Mouse (Mus musculus): Measurements from ENCODE around the gene Zeb2. TPM values are rescaled to one million over a fixed set of nuclear protein-coding genes. Genes with fewer than 3 reads are reported as not detected.

Gene Zeb2
- polyA plus RNA-seq, 1 experiment from 2014 or later: 11.2 TPM

- H3K4me3 ChIP-seq (replicated peaks): no peak overlapping the region
- no peaks in the 10 kb centered on the region for H3K9me3 ChIP-seq (replicated peaks)
- no peak overlapping the region for H3K27ac ChIP-seq (replicated peaks)
- no peak for ATAC-seq (ENCODE audit: insufficient read depth)
- no peaks in the 10 kb centered on the region for H3K27me3 ChIP-seq
- no peak overlapping the region for H3K4me2 ChIP-seq
- 75% methylated on average over 6 of the region's 6 CpGs for WGBS (ENCODE audit: insufficient replicate concordance)
- no peak overlapping the region for H3K9ac ChIP-seq
- no peaks in the 10 kb centered on the region for H3K36me3 ChIP-seq (replicated peaks)
- peaks cover 32% of the 10 kb centered on the region for H3K4me1 ChIP-seq (replicated peaks)
Observed at GRCm38 (mm10) chr2:44978038-44978437, 139.2 kb downstream of the Zeb2 start.

- Histone ChIP-seq H3K9me3 (replicated peaks) (no peaks in the 10 kb centered on the region), H3K4me2 (no peak overlapping the region), H3K27ac (replicated peaks) (no peak overlapping the region), H3K27me3 (no peaks in the 10 kb centered on the region), H3K9ac (no peak overlapping the region), H3K4me1 (replicated peaks) (peaks cover 34% of the 10 kb centered on the region), H3K4me3 (replicated peaks) (no peak overlapping the region), H3K36me3 (replicated peaks) (no peaks in the 10 kb centered on the region)
- WGBS (ENCODE audit: insufficient replicate concordance): 42% methylated on average over 2 of the region's 2 CpGs
- ATAC-seq (ENCODE audit: insufficient read depth): no peak
Observed at GRCm38 (mm10) chr2:44977556-44977955, 139.6 kb downstream of the Zeb2 start.

GRCm38 (mm10) chr2:44977051-44977450 lies 140.1 kb downstream of the Zeb2 start:
- WGBS (ENCODE audit: insufficient replicate concordance): 74% methylated on average over 3 of the region's 3 CpGs
- no peaks in the 10 kb centered on the region for H3K36me3 ChIP-seq (replicated peaks)
- H3K9me3 ChIP-seq (replicated peaks): no peaks in the 10 kb centered on the region
- no peaks in the 10 kb centered on the region for H3K27me3 ChIP-seq
- H3K4me3 ChIP-seq (replicated peaks): no peak overlapping the region
- H3K4me2 ChIP-seq: no peak overlapping the region
- H3K27ac ChIP-seq (replicated peaks): no peak overlapping the region
- no peak for ATAC-seq (ENCODE audit: insufficient read depth)
- H3K9ac ChIP-seq: no peak overlapping the region
- peaks cover 34% of the 10 kb centered on the region for H3K4me1 ChIP-seq (replicated peaks)

- no peak for ATAC-seq (ENCODE audit: insufficient read depth)
- WGBS (ENCODE audit: insufficient replicate concordance): 43% methylated on average over 4 of the region's 4 CpGs
- peaks cover 34% of the 10 kb centered on the region for H3K4me1 ChIP-seq (replicated peaks)
- H3K4me3 ChIP-seq (replicated peaks): no peak overlapping the region
- no peak overlapping the region for H3K9ac ChIP-seq
- H3K9me3 ChIP-seq (replicated peaks): no peaks in the 10 kb centered on the region
- no peak overlapping the region for H3K4me2 ChIP-seq
- H3K36me3 ChIP-seq (replicated peaks): no peaks in the 10 kb centered on the region
- no peak overlapping the region for H3K27ac ChIP-seq (replicated peaks)
- H3K27me3 ChIP-seq: no peaks in the 10 kb centered on the region
Observed at GRCm38 (mm10) chr2:44976484-44976883, 140.7 kb downstream of the Zeb2 start.

GRCm38 (mm10) chr2:44973828-44974227 lies 143.4 kb downstream of the Zeb2 start:
- peaks cover 51% of the 10 kb centered on the region for H3K4me1 ChIP-seq (replicated peaks)
- H3K9ac ChIP-seq: no peak overlapping the region
- peak overlapping the region; percentile 11; the same call in 1 of the 2 replicates for H3K4me2 ChIP-seq
- peak overlapping the region; percentile 39; the same call in 1 of the 2 replicates for H3K27ac ChIP-seq (replicated peaks)
- H3K36me3 ChIP-seq (replicated peaks): no peaks in the 10 kb centered on the region
- peak; percentile 58; the same call in 1 of the 2 replicates for ATAC-seq (ENCODE audit: insufficient read depth)
- no peaks in the 10 kb centered on the region for H3K27me3 ChIP-seq
- H3K4me3 ChIP-seq (replicated peaks): no peak overlapping the region
- no peaks in the 10 kb centered on the region for H3K9me3 ChIP-seq (replicated peaks)
- 22% methylated on average over 6 of the region's 6 CpGs for WGBS (ENCODE audit: insufficient replicate concordance)

GRCm38 (mm10) chr2:44970087-44970646 lies 147.0 kb downstream of the Zeb2 start:
- Histone ChIP-seq H3K9ac (no peak overlapping the region), H3K27me3 (no peaks in the 10 kb centered on the region), H3K36me3 (replicated peaks) (no peaks in the 10 kb centered on the region), H3K27ac (replicated peaks) (peak overlapping the region; percentile 29; the same call in 1 of the 2 replicates), H3K4me1 (replicated peaks) (peaks cover 47% of the 10 kb centered on the region), H3K4me3 (replicated peaks) (no peak overlapping the region), H3K4me2 (peak overlapping the region; percentile 29), H3K9me3 (replicated peaks) (no peaks in the 10 kb centered on the region)
- 33% methylated on average over 6 of the region's 6 CpGs for WGBS (ENCODE audit: insufficient replicate concordance)
- ATAC-seq (ENCODE audit: insufficient read depth): peak; percentile 49; the same call in 1 of the 2 replicates

GRCm38 (mm10) chr2:44969640-44970039 lies 147.6 kb downstream of the Zeb2 start:
- H3K9me3 ChIP-seq (replicated peaks): no peaks in the 10 kb centered on the region
- no peak overlapping the region for H3K27ac ChIP-seq (replicated peaks)
- no peaks in the 10 kb centered on the region for H3K36me3 ChIP-seq (replicated peaks)
- no peak for ATAC-seq (ENCODE audit: insufficient read depth)
- peak overlapping the region; percentile 29; the same call in 1 of the 2 replicates for H3K4me2 ChIP-seq
- 80% methylated on average over 1 of the region's 1 CpGs for WGBS (ENCODE audit: insufficient replicate concordance)
- H3K4me3 ChIP-seq (replicated peaks): no peak overlapping the region
- no peaks in the 10 kb centered on the region for H3K27me3 ChIP-seq
- no peak overlapping the region for H3K9ac ChIP-seq
- H3K4me1 ChIP-seq (replicated peaks): peaks cover 44% of the 10 kb centered on the region

GRCm38 (mm10) chr2:44969226-44969625 lies 148.0 kb downstream of the Zeb2 start:
- Histone ChIP-seq H3K9ac (no peak overlapping the region), H3K4me3 (replicated peaks) (no peak overlapping the region), H3K4me1 (replicated peaks) (peaks cover 40% of the 10 kb centered on the region), H3K36me3 (replicated peaks) (no peaks in the 10 kb centered on the region), H3K27me3 (no peaks in the 10 kb centered on the region), H3K4me2 (no peak overlapping the region), H3K9me3 (replicated peaks) (no peaks in the 10 kb centered on the region), H3K27ac (replicated peaks) (no peak overlapping the region)
- peak; percentile 77 for ATAC-seq (ENCODE audit: insufficient read depth)
- WGBS (ENCODE audit: insufficient replicate concordance): 52% methylated on average over 2 of the region's 2 CpGs

GRCm38 (mm10) chr2:44965834-44966555 lies 151.2 kb downstream of the Zeb2 start:
- Histone ChIP-seq H3K4me3 (replicated peaks) (no peak overlapping the region), H3K4me2 (no peak overlapping the region), H3K9ac (no peak overlapping the region), H3K4me1 (replicated peaks) (peaks cover 29% of the 10 kb centered on the region), H3K36me3 (replicated peaks) (no peaks in the 10 kb centered on the region), H3K9me3 (replicated peaks) (no peaks in the 10 kb centered on the region), H3K27me3 (no peaks in the 10 kb centered on the region), H3K27ac (replicated peaks) (no peak overlapping the region)
- WGBS (ENCODE audit: insufficient replicate concordance): 73% methylated on average over 2 of the region's 2 CpGs
- no peak for ATAC-seq (ENCODE audit: insufficient read depth)

GRCm38 (mm10) chr2:44962620-44963019 lies 154.6 kb downstream of the Zeb2 start:
- H3K27me3 ChIP-seq: no peaks in the 10 kb centered on the region
- H3K4me3 ChIP-seq (replicated peaks): no peak overlapping the region
- H3K4me1 ChIP-seq (replicated peaks): peaks cover 10% of the 10 kb centered on the region
- H3K9ac ChIP-seq: no peak overlapping the region
- no peaks in the 10 kb centered on the region for H3K9me3 ChIP-seq (replicated peaks)
- H3K36me3 ChIP-seq (replicated peaks): no peaks in the 10 kb centered on the region
- no peak overlapping the region for H3K27ac ChIP-seq (replicated peaks)
- ATAC-seq (ENCODE audit: insufficient read depth): no peak
- WGBS (ENCODE audit: insufficient replicate concordance): 48% methylated on average over 5 of the region's 5 CpGs
- H3K4me2 ChIP-seq: no peak overlapping the region

GRCm38 (mm10) chr2:44961192-44961591 lies 156.0 kb downstream of the Zeb2 start:
- Histone ChIP-seq H3K27ac (replicated peaks) (no peak overlapping the region), H3K9ac (no peak overlapping the region), H3K4me1 (replicated peaks) (peaks cover 13% of the 10 kb centered on the region), H3K9me3 (replicated peaks) (no peaks in the 10 kb centered on the region), H3K4me2 (no peak overlapping the region), H3K27me3 (no peaks in the 10 kb centered on the region), H3K36me3 (replicated peaks) (no peaks in the 10 kb centered on the region), H3K4me3 (replicated peaks) (no peak overlapping the region)
- no peak for ATAC-seq (ENCODE audit: insufficient read depth)
- WGBS (ENCODE audit: insufficient replicate concordance): 73% methylated on average over 4 of the region's 4 CpGs
